Mouse (Mus musculus) hindbrain, embryonic 11.5 days (tissue): ENCODE data around the gene Hspb6. TPM values are rescaled to one million over a fixed set of nuclear protein-coding genes. Genes with fewer than 3 reads are reported as not detected.
A peak's percentile ranks its signal among the peaks of the same experiment; 100 is the strongest.

ENCODE experiments used
- ATAC-seq: fragments of 200-750 bp; cut with Nextera tagmentation; 2 replicates; pipeline ENCODE4 v1.8.0; 2017; ENCODE audit warnings: mild to moderate bottlenecking, moderate TSS enrichment, moderate library complexity; ENCODE audit not compliant: low FRiP score
- DNase-seq: peaks from one replicate; pipeline ENCODE4 v3.0.0-alpha.2; 2015; ENCODE audit warnings: low spot score
- H3K27ac ChIP-seq: fragments of 300-500 bp; sonication (generic); 2 replicates; pipeline ENCODE4 v1.5.1; 2014; ENCODE audit warnings: mild to moderate bottlenecking, low read depth, low read length
- H3K27me3 ChIP-seq: fragments of 300-500 bp; sonication (generic); 2 replicates; pipeline ENCODE4 v1.6.1; 2014; ENCODE audit warnings: mild to moderate bottlenecking, low read length, moderate library complexity, mixed read lengths; ENCODE audit not compliant: control insufficient read depth, insufficient read depth
- H3K36me3 ChIP-seq: fragments of 300-500 bp; sonication (generic); 2 replicates; pipeline ENCODE4 v1.6.1; 2014; ENCODE audit warnings: mild to moderate bottlenecking, low read length, moderate library complexity, mixed read lengths; ENCODE audit not compliant: control insufficient read depth, insufficient read depth
- H3K4me1 ChIP-seq: fragments of 300-500 bp; sonication (generic); replicated peaks from 2 replicates; pipeline ENCODE4 v1.6.1; 2014; ENCODE audit warnings: low read length, mixed read lengths; ENCODE audit not compliant: control insufficient read depth, insufficient read depth
- H3K4me2 ChIP-seq: fragments of 300-500 bp; sonication (generic); replicated peaks from 2 replicates; pipeline ENCODE4 v1.6.1; 2014; ENCODE audit warnings: mild to moderate bottlenecking, low read depth, low read length
- H3K4me3 ChIP-seq: fragments of 300-500 bp; sonication (generic); 2 replicates; pipeline ENCODE4 v1.5.1; 2014; ENCODE audit warnings: low read depth, low read length
- H3K9ac ChIP-seq: fragments of 300-500 bp; sonication (generic); 2 replicates; pipeline ENCODE4 v1.6.1; 2014; ENCODE audit warnings: low read depth, low read length
- H3K9me3 ChIP-seq: fragments of 300-500 bp; sonication (generic); 2 replicates; pipeline ENCODE4 v1.6.1; 2016; ENCODE audit warnings: low read length; ENCODE audit not compliant: control insufficient read depth
- WGBS: fragments of 180-500 bp; shearing (Covaris S2); extraction: QIAGEN DNeasy Blood & Tissue Kit; methylation state at CpG from one replicate; pipeline ENCODE4 v1.1.7; 2014; 5-methylcytosine and 5-hydroxymethylcytosine counted together
- polyA plus RNA-seq: library from polyadenylated mRNA; unstranded; fragments of >200 nt; fragmentation: Nextera tagmentation; extraction: Ambion mirVana; gene quantifications from 2 replicates; pipeline ENCODE4 v1.2.1, GENCODE M21; 2014

Hspb6 gene
- polyA plus RNA-seq, 1 experiment from 2014 or later: 4.0 TPM

GRCm38 (mm10) chr7:30587842-30588667 lies 36.1 kb downstream of the Hspb6 start:
- Histone ChIP-seq H3K36me3 (peaks cover 8% of the 10 kb centered on the region; the same call in 1 of the 2 replicates), H3K27ac (peak overlapping the region; percentile 45), H3K27me3 (no peaks in the 10 kb centered on the region), H3K9me3 (no peaks in the 10 kb centered on the region), H3K4me3 (peak overlapping the region; percentile 80), H3K4me1 (peaks cover 5% of the 10 kb centered on the region), H3K9ac (peak overlapping the region; percentile 94), H3K4me2 (peak overlapping the region; percentile 93)
- WGBS: under 1% methylated on average over 63 of the region's 67 CpGs
- ATAC-seq: peak; percentile 50
- peak; percentile 58 for DNase-seq

- H3K36me3 ChIP-seq: peaks cover 5% of the 10 kb centered on the region; the same call in 1 of the 2 replicates
- H3K27me3 ChIP-seq: no peaks in the 10 kb centered on the region
- peak within 1 kb of the TSS; percentile 80 for H3K4me3 ChIP-seq
- ATAC-seq: peak; percentile 96
- H3K27ac ChIP-seq: peak within 1 kb of the TSS; percentile 45
- WGBS: 0% methylated on average over 47 of the region's 68 CpGs
- H3K9me3 ChIP-seq: no peaks in the 10 kb centered on the region
- peak; percentile 96 for DNase-seq
- H3K4me2 ChIP-seq: peak within 1 kb of the TSS; percentile 93
- peak within 1 kb of the TSS; percentile 94 for H3K9ac ChIP-seq
- peaks cover 5% of the 10 kb centered on the region for H3K4me1 ChIP-seq
Observed at GRCm38 (mm10) chr7:30588676-30589434, 36.9 kb downstream of the Hspb6 start, which contains the start of gene Kmt2b. Kmt2b (minus strand) TSS chr7:30588726.

- H3K27me3 ChIP-seq: no peaks in the 10 kb centered on the region
- peak overlapping the region; percentile 60 for H3K4me2 ChIP-seq
- H3K36me3 ChIP-seq: no peaks in the 10 kb centered on the region; the same call in 1 of the 2 replicates
- peak overlapping the region; percentile 45 for H3K27ac ChIP-seq
- ATAC-seq: peak; percentile 73
- H3K9ac ChIP-seq: peak overlapping the region; percentile 94; the same call in 1 of the 2 replicates
- peak; percentile 94 for DNase-seq
- H3K4me3 ChIP-seq: peak overlapping the region; percentile 80
- peaks cover 5% of the 10 kb centered on the region for H3K4me1 ChIP-seq
- H3K9me3 ChIP-seq: no peaks in the 10 kb centered on the region
- 31% methylated on average over 40 of the region's 40 CpGs for WGBS
Observed at GRCm38 (mm10) chr7:30589435-30590301, 37.7 kb downstream of the Hspb6 start.

- Histone ChIP-seq H3K9ac (no peak overlapping the region), H3K4me2 (no peak overlapping the region), H3K27me3 (no peaks in the 10 kb centered on the region), H3K4me1 (peaks cover 5% of the 10 kb centered on the region), H3K9me3 (no peaks in the 10 kb centered on the region), H3K4me3 (no peak overlapping the region), H3K36me3 (no peaks in the 10 kb centered on the region), H3K27ac (no peak overlapping the region)
- DNase-seq: no peak
- ATAC-seq: no peak
- WGBS: 86% methylated on average over 9 of the region's 9 CpGs
Observed at GRCm38 (mm10) chr7:30590927-30591604, 39.1 kb downstream of the Hspb6 start.

GRCm38 (mm10) chr7:30591605-30591951 lies 39.6 kb downstream of the Hspb6 start:
- ATAC-seq (no peak), DNase-seq (no peak)

GRCm38 (mm10) chr7:30592772-30593423 lies 40.9 kb downstream of the Hspb6 start:
- Histone ChIP-seq H3K4me3 (no peak overlapping the region), H3K36me3 (no peaks in the 10 kb centered on the region), H3K9ac (no peak overlapping the region), H3K4me1 (no peaks in the 10 kb centered on the region; the same call in 1 of the 2 replicates), H3K4me2 (no peak overlapping the region), H3K27me3 (no peaks in the 10 kb centered on the region), H3K27ac (no peak overlapping the region), H3K9me3 (no peaks in the 10 kb centered on the region)
- WGBS: 55% methylated on average over 5 of the region's 5 CpGs
- ATAC-seq (no peak), DNase-seq (no peak)

More at GRCm38 (mm10) chr7:30591605-30591951, 39.6 kb downstream of the Hspb6 start:
- no peak overlapping the region; the same call in 1 of the 2 replicates for H3K9ac ChIP-seq
- H3K4me2 ChIP-seq: no peak overlapping the region
- WGBS: 37% methylated on average over 4 of the region's 4 CpGs
- H3K4me3 ChIP-seq: no peak overlapping the region
- H3K4me1 ChIP-seq: peaks cover 5% of the 10 kb centered on the region
- no peaks in the 10 kb centered on the region for H3K27me3 ChIP-seq
- H3K27ac ChIP-seq: no peak overlapping the region
- H3K36me3 ChIP-seq: no peaks in the 10 kb centered on the region
- no peaks in the 10 kb centered on the region for H3K9me3 ChIP-seq

GRCm38 (mm10) chr7:30593579-30594509 lies 41.9 kb downstream of the Hspb6 start:
- no peak overlapping the region for H3K27ac ChIP-seq
- WGBS: 69% methylated on average over 10 of the region's 10 CpGs
- H3K9ac ChIP-seq: no peak overlapping the region
- no peak overlapping the region for H3K4me3 ChIP-seq
- no peak for ATAC-seq
- H3K4me1 ChIP-seq: no peaks in the 10 kb centered on the region; the same call in 1 of the 2 replicates
- H3K9me3 ChIP-seq: no peaks in the 10 kb centered on the region
- no peaks in the 10 kb centered on the region for H3K36me3 ChIP-seq
- H3K27me3 ChIP-seq: no peaks in the 10 kb centered on the region
- no peak overlapping the region for H3K4me2 ChIP-seq
- DNase-seq: no peak
